Mouse (Mus musculus) cerebellum, adult 11-12 months (tissue): ENCODE data around the gene Henmt1.

Experiments
- DNase-seq: peaks from one replicate; pipeline ENCODE4 v3.0.0; 2022

Henmt1 gene

DNA sequence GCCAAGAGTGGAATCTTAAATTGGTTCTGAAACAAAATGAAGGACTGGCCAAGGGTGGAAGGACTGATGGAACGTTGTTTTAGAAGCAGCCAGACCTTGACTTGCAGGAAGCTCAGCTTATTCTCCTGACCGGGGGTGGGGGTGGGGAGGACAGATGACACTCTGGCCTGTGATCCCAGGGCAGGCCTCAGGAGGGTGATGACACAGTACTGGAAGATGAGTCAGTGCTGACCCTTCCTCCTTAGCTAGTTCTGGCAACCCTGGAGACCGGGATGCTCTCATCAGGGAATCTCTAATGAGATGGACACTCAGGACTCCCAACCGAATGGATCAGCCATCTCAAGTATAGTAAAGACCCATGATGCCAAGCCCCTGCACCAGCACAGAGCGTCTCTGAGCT is 66.1 kb downstream of the Henmt1 start:
- no peak for DNase-seq

DNA sequence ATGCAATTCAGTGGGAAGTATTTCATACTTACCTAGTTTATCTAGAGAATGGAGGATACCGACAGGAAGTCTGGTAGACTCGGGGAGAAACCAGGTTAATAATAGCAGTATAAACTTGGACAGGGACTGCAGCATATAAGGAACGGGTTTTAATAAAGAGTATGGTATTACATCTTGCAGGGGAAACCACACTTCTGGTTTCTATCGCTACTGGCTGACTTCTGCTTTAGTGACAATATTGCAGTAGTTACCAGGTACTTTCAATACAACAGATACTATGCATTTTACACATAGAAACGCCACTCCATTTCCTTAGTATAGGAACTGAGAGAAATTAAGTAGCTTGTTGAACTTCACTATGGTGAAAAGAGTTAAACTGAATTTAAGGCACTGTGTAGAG is 68.5 kb downstream of the Henmt1 start:
- DNase-seq, result no peak
